Mouse (Mus musculus) ES-Bruce4 (cell line): ENCODE measurements around the gene Zfp1.

Experiments
- CTCF ChIP-seq: IDR thresholded peaks from one replicate; pipeline ENCODE4 v1.8.1; 2011; ENCODE audit warnings: low read depth, low read length
- EP300 ChIP-seq: IDR thresholded peaks from 2 replicates; pipeline ENCODE4 v1.6.1; 2011; ENCODE audit warnings: low read depth, low read length; ENCODE audit not compliant: insufficient read depth

- TF ChIP-seq CTCF (no peak), EP300 (no peak)
Measured at GRCm38 (mm10) chr8:111701380-111701779, 58.2 kb downstream of the Zfp1 start.
